In genomic region chr5:137720558-137721164, GRCm38 (mm10) we compare ENCODE assay signal across 8 mouse cellular contexts. TPM values are rescaled to one million over a fixed set of nuclear protein-coding genes. Genes with fewer than 3 reads are reported as not detected.
DNase-seq lines count a peak whose midpoint lies in the region; ATAC-seq and TF ChIP-seq lines count a peak whose summit lies in the region.
"Not testable (repeated sequence)": the region's sequence is repeated elsewhere in the genome, so short reads cannot be mapped to it uniquely, and the experiment has no call there.

No protein-coding gene starts in this region.

- peaks cover 38% of the 10 kb centered on the region for H3K4me1 ChIP-seq in erythroblast, embryonic 14.5 days (ENCODE audit: control insufficient read depth)
- not testable (repeated sequence) for H3K4me1 ChIP-seq in limb, embryonic 14.5 days (ENCODE audit: control insufficient read depth, insufficient read depth, low read length)

- WGBS in limb, embryonic 14.5 days = 20% methylated on average over 9 of the region's 16 CpGs

- ATAC-seq in limb, embryonic 14.5 days (ENCODE audit: low FRiP score, low read depth) = not testable (repeated sequence)

- H3K36me3 ChIP-seq in erythroblast, embryonic 14.5 days (ENCODE audit: control insufficient read depth); limb, embryonic 14.5 days (ENCODE audit: control insufficient read depth, insufficient read depth, low read length): not testable (repeated sequence)

- not testable (repeated sequence) for H3K9ac ChIP-seq in limb, embryonic 14.5 days (ENCODE audit: low read depth, low read length, severe bottlenecking)

- H3K27ac ChIP-seq in limb, embryonic 14.5 days (replicated peaks; ENCODE audit: low read depth, low read length) = not testable (repeated sequence)

- H3K4me3 ChIP-seq in erythroblast, embryonic 14.5 days (replicated peaks) = peak overlapping the region; percentile 29
- H3K4me3 ChIP-seq in limb, embryonic 14.5 days (replicated peaks; ENCODE audit: low read length) = not testable (repeated sequence)

- H3K4me2 ChIP-seq in limb, embryonic 14.5 days (replicated peaks; ENCODE audit: low read depth, low read length, severe bottlenecking) = peak overlapping the region; percentile 18; the same call in 1 of the 2 replicates

- intact Hi-C loops in heart, postnatal 10 days (cut with DNase I) = not testable (repeated sequence)

- not testable (repeated sequence) for TF ChIP-seq POLR2A in limb, embryonic 14.5 days (IDR thresholded peaks at IDR 0.05; ENCODE audit: borderline replicate concordance, extremely low read depth, insufficient read depth, insufficient read length)

- H3K9me3 ChIP-seq in erythroblast, embryonic 14.5 days (ENCODE audit: control insufficient read depth, low read length); limb, embryonic 14.5 days (ENCODE audit: control insufficient read depth, low read length): not testable (repeated sequence)

- H3K27me3 ChIP-seq in erythroblast, embryonic 14.5 days (ENCODE audit: control insufficient read depth) = peaks cover 31% of the 10 kb centered on the region
- not testable (repeated sequence) for H3K27me3 ChIP-seq in limb, embryonic 14.5 days (ENCODE audit: control insufficient read depth, insufficient read depth, low read length)

- DNase-seq in T-cell, adult 2 months (ENCODE audit: low spot score) = peak; percentile 43
- DNase-seq in heart, postnatal 10 days = peak; percentile 45 to 62
- DNase-seq in kidney, adult 18-20 months = peak; percentile 54
- DNase-seq in limb, embryonic 14.5 days (ENCODE audit: low spot score) = not testable (repeated sequence)
- DNase-seq in lung, postnatal 14 days = peak; percentile 33
- DNase-seq in spleen, adult 18-20 months = peak; percentile 34 to 41
- DNase-seq in urinary bladder, postnatal 14 days (ENCODE audit: low spot score) = peak; percentile 65

RNA-seq across cellular contexts. Expression of gene Nyap1, which starts 20.7 kb away (rescaled TPM):
- polyA plus RNA-seq in erythroblast, embryonic 14.5 days (2012) = 0.97 and 1.2 TPM in 2 replicates
- total RNA-seq in heart, postnatal 10 days (2021) = 1 to 10 TPM; 1.6 to 1.7 TPM
- polyA plus RNA-seq in limb, embryonic 14.5 days (2012; rRNA removed) = 19.7 and 25.0 TPM in 2 replicates
- polyA plus RNA-seq in limb, embryonic 14.5 days (2014; fragmentation: Nextera tagmentation; extraction: Ambion mirVana) = 1.2 and 1.4 TPM in 2 replicates

RNA-seq across cellular contexts. Expression of gene Tsc22d4, which starts 24.9 kb away (rescaled TPM):
- polyA plus RNA-seq in erythroblast, embryonic 14.5 days (2012) = 53.9 and 58.8 TPM in 2 replicates
- total RNA-seq in heart, postnatal 10 days (2021) = 100 to 1,000 TPM; 279 to 287 TPM
- polyA plus RNA-seq in limb, embryonic 14.5 days (2012; rRNA removed) = 89.1 and 111 TPM in 2 replicates
- polyA plus RNA-seq in limb, embryonic 14.5 days (2014; fragmentation: Nextera tagmentation; extraction: Ambion mirVana) = 151 and 164 TPM in 2 replicates

RNA-seq across cellular contexts. Expression of gene Agfg2, which starts 36.1 kb away (rescaled TPM):
- polyA plus RNA-seq in erythroblast, embryonic 14.5 days (2012) = 17.1 and 20.4 TPM in 2 replicates
- 10 to 100 TPM; 11.8 to 14.0 TPM for total RNA-seq in heart, postnatal 10 days (2021)
- 16.3 and 22.6 TPM in 2 replicates for polyA plus RNA-seq in limb, embryonic 14.5 days (2012; rRNA removed)
- polyA plus RNA-seq in limb, embryonic 14.5 days (2014; fragmentation: Nextera tagmentation; extraction: Ambion mirVana) = 10.6 and 13.4 TPM in 2 replicates

RNA-seq across cellular contexts. Expression of gene Ppp1r35, which starts 58.0 kb away (rescaled TPM):
- polyA plus RNA-seq in erythroblast, embryonic 14.5 days (2012) = 16.1 TPM in 2 replicates
- 10 to 100 TPM; 13.4 to 17.4 TPM for total RNA-seq in heart, postnatal 10 days (2021)
- polyA plus RNA-seq in limb, embryonic 14.5 days (2012; rRNA removed) = 45.2 and 46.8 TPM in 2 replicates
- 37.6 and 44.9 TPM in 2 replicates for polyA plus RNA-seq in limb, embryonic 14.5 days (2014; fragmentation: Nextera tagmentation; extraction: Ambion mirVana)
